ENCODE assay signal across 8 mouse cellular contexts in the genomic region with DNA sequence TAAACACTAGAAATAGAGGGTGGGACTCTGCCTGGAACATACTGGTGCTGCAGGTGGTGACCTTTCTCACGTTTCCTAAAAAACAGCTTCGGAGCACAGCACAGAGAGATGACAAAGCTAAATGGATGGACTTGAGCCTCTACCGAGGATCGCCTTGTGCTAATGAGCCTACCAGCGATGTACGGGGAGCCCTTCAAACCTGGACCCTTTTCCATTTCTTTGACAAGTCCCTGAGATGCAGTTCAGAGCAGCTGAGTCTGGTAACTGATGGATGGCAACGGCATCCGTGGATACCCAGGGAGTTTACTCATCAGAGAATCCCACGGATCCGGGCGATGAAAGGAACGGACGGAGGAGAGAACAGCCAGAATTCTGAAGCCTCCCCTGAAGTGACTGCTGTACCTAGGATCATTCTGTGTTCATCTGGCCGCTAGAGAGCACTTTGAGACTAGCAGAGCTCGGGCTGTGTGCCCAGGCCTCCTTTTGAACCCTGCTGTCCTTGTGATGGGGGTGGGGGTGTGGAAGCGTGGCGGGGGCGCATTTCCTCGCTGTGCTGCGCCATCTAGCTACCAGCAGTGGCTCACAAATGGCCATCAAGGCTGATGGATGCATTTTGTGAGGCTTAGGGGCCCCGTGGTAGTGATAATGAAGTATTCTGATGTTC. TPM values are rescaled to one million over a fixed set of nuclear protein-coding genes. Genes with fewer than 3 reads are reported as not detected.
DNase-seq lines count a peak whose midpoint lies in the region; ATAC-seq and TF ChIP-seq lines count a peak whose summit lies in the region.

No protein-coding gene starts in this region.

- H3K27ac ChIP-seq in layer of hippocampus, adult 2 months, result peak overlapping the region; percentile 70
- H3K27ac ChIP-seq in liver, embryonic 15.5 days (replicated peaks), result no peak overlapping the region

- ATAC-seq in liver, embryonic 15.5 days (ENCODE audit: insufficient read depth), result no peak

- no peaks in the 10 kb centered on the region for H3K9me3 ChIP-seq in liver, embryonic 15.5 days (replicated peaks)

- WGBS in liver, embryonic 15.5 days (ENCODE audit: insufficient replicate concordance), result 18% methylated on average over 21 of the region's 21 CpGs

- TF ChIP-seq CTCF in layer of hippocampus, adult 2 months (conservative IDR thresholded peaks at IDR 0.05), result peak; percentile 79

- DNase-seq in WW6 (ENCODE audit: low read depth, low spot score), result peak; percentile 39
- DNase-seq in cerebellum, postnatal 10 days, result peak; percentile 90 to 94
- peak; percentile 46 to 86 for DNase-seq in frontal cortex, adult 2 months (ENCODE audit: extremely low spot score in 1 of 2, low spot score in 1 of 2)
- DNase-seq in heart, postnatal 4 days, result peak; percentile 75
- peak; percentile 75 to 83 for DNase-seq in layer of hippocampus, adult 2 months (ENCODE audit: low spot score in 2 of 2)
- DNase-seq in ovary, postnatal 14 days (ENCODE audit: low spot score), result peak; percentile 51
- no peak for DNase-seq in B cell, adult 2 months

- peak overlapping the region; percentile 57 for H3K4me3 ChIP-seq in layer of hippocampus, adult 2 months
- H3K4me3 ChIP-seq in liver, embryonic 15.5 days (replicated peaks), result no peak overlapping the region

- no peaks in the 10 kb centered on the region for H3K36me3 ChIP-seq in liver, embryonic 15.5 days (replicated peaks)

- no peak overlapping the region for H3K9ac ChIP-seq in liver, embryonic 15.5 days

- H3K4me2 ChIP-seq in liver, embryonic 15.5 days, result peak overlapping the region; percentile 15; the same call in 1 of the 2 replicates

- no peaks in the 10 kb centered on the region for H3K27me3 ChIP-seq in liver, embryonic 15.5 days

- no peaks in the 10 kb centered on the region for H3K4me1 ChIP-seq in liver, embryonic 15.5 days (replicated peaks)

RNA-seq across cellular contexts. Expression of a gene that starts 1.6 kb away (rescaled TPM):
- 9.8 and 12.2 TPM in 2 replicates for polyA plus RNA-seq in frontal cortex, adult 2 months (2012; rRNA removed)
- 10 to 100 TPM; 11.6 to 12.6 TPM for total RNA-seq in heart, postnatal 4 days (2021)
- total RNA-seq in layer of hippocampus, adult 2 months (2021), result 1 to 10 TPM; 6.2 to 8.2 TPM
- polyA plus RNA-seq in liver, embryonic 15.5 days (2015; fragmentation: Nextera tagmentation; extraction: Ambion mirVana), result 5.5 TPM in 2 replicates

Comparison
In these comparisons a context has a peak if more than half of its experiments do, and no peak if none do; other contexts are left out.
1. DNase-seq: peak in WW6 (single experiment), cerebellum, postnatal 10 days (2 of 2), frontal cortex, adult 2 months (2 of 2), heart, postnatal 4 days (single experiment), layer of hippocampus, adult 2 months (2 of 2) and ovary, postnatal 14 days (single experiment); none in B cell, adult 2 months (0 of 2).